Mouse (Mus musculus): ENCODE data around the gene Fgfr2.
"Not testable (repeated sequence)": the region's sequence is repeated elsewhere in the genome, so short reads cannot be mapped to it uniquely, and the experiment has no call there.

Fgfr2 gene

DNA sequence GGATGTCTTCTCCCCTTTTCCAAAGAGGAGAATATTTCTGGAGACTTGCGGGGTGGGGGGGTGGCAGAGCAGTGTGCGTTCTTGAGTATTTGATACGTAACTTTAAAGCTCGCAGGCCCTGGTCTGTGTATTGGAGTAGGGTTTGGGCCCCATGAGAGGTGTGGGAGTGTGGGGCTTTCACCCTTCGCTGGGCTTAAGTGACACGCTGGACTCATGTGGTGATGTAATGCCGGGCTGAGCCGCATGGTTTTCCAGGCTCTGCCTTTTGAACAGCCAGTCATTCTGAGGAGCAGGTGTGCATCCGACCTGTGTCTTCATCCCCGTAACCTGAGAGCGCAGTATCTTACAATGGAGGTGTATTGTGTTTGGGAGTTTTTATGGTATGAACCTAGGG lies 2429.4 kb downstream of the Fgfr2 start:
- DNase-seq = no peak

DNA sequence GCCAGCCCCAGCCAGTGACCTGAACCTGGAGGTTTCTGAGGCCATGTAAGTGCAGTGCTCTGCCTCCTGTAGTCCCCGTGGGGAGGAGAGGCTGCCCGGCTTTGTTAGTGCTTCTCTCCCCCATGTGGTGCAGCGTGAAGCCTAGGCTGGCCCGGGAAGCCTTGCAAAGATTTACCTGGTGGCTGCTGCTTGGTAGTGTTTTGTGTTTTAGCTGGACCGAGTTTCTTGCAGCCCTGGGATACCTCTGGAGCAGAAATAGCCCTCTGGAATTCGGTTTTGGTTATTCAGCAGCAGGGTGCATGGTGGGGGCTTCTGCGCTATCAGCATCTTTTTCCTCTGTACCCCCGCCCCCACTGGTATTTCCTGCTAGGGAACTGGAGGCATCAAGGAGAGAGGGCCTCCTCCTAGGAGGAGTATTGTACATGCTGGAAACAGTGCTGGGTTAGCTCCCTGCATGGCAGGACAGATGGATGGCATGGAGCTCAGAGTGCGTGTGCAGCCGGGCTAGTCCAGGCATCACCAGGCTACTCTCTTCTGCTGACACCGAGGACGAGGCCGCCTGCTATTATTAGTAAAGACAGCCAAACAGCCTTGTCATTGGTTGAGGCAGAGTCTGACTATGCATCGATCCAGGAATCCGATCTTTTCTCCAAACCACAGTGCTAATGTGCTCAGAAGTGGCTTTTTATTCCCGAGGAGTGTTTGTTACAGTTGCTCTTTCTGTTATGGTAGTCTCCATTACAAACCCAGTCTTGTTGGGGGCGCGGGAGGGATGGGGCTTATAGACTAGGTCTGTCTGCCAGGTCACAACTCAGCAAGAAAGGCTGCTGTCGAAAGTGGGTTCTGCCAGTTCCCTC lies 2430.0 kb downstream of the Fgfr2 start:
- no peak for DNase-seq

GRCm38 (mm10) chr7:130692392-130692942 lies 2430.7 kb downstream of the Fgfr2 start:
- no peak for DNase-seq

- DNase-seq = no peak
Measured at GRCm38 (mm10) chr7:130691931-130692330, 2431.2 kb downstream of the Fgfr2 start.

DNA sequence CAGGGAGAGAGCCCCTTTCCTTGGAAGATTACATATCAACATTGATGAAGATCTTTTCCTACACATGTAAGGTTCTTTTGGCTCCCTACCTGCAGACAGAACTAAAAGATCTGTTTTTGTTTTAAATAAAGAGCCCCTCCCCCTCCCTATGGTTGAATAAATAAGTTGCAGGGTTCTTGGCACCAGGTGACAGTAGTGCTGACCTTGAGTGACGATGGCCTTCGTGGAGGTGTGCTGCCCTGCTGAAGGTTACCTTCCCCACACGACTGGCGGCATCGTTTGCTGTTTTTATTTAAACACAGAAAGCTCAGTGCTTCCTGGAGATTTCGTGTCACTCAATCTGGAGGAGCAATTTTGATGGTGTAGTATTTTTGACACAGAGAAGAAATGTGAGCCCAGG lies 2432.3 kb downstream of the Fgfr2 start:
- DNase-seq = peak; percentile 47

DNA sequence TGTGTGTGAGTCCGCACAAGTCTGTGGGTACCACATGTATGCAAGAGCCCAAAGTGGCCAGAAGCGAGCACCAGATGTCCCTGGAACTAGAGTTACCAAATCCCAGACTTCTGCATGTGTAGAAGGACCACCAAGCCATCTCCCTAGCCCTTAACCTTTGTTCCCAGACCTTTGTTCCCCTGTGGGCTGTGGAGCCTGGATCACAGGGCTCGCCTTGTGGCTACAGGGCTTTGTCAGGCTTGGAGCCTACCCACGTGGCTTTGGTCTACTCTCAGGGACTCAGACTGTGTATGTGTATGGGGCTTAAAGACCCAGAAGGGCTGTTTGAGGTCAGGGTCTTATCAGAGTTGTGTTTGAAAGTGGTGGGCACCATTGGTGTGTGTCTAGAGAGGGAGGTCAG lies 2434.5 kb downstream of the Fgfr2 start:
- peak; percentile 51 for DNase-seq

DNA sequence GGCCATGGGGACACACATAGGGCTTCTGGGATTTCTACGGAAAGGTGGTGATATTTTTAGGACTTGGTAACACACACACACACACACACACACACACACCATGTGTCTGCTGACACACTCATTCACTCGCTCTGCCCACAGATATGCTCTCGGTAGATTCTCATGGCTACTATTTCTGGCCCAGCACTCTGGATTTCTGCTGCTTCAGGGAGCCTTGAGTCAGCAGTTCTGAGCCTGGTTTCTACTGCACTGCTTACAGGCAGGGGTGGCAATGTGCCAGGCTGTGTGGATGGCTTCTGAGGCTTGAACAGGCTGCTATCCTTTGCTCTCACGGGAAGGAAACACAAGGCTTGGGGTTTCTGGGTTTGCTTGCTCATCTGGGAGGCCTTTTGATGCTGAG lies 2441.4 kb downstream of the Fgfr2 start:
- DNase-seq = peak; percentile 73

DNA sequence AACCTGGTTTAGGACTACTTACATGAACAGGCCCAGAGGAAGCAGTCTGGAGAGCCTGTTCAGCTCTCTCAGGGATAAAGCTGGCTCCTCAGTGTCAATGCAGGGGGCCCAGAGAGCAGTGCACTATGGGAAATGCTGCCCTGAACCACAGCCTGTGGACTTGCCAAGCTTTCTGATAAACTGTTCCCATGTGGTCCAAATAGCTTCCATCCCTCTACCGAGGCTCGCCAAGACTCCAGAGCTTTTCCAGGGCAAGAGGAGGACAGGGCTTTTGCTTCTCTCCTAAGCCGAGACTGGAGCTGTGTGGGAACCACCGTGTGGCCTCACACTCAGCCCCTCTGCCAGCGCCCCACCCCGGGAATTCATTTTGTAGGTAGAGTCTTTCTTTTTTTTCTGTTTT lies 2444.7 kb downstream of the Fgfr2 start:
- no peak for DNase-seq

DNA sequence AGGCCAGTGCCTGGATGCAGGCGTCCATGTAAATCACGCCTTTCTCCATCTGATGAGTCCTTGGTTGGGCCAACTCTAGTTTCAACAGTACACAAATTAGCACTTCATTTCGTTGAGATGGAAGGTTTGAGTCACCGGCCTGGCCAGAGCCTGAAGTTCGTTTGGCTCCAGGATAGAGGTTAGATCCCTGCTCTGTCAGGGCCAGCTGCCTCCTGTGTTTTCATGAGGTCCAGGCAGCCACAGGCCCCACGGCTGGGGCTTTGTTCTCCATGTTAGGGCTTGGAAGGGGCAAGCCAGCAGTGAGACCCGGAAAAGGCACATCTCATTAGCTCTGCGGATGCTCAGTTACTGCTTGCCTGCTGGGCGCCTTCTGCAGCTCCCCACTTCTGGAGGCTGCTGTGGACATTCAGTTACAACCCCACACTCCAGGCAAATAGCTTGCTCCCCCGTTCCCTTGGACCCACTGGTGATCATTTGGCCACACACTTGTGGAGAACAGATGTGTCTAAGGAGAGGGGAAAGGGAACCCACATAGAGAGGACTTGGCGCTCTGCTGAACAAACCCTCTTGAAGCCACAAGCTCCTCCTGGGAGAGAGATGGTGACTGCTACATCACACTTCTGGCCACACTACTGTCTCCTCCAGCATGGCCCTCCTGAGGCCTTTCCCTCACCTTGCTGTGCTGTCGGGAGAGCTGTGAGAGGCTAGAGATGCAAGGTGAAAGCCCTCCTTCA lies 2445.4 kb downstream of the Fgfr2 start:
- DNase-seq = no peak

GRCm38 (mm10) chr7:130676885-130677540 lies 2446.1 kb downstream of the Fgfr2 start:
- no peak for DNase-seq

- DNase-seq = no peak
Measured at GRCm38 (mm10) chr7:130674526-130674925, 2448.6 kb downstream of the Fgfr2 start.

DNA sequence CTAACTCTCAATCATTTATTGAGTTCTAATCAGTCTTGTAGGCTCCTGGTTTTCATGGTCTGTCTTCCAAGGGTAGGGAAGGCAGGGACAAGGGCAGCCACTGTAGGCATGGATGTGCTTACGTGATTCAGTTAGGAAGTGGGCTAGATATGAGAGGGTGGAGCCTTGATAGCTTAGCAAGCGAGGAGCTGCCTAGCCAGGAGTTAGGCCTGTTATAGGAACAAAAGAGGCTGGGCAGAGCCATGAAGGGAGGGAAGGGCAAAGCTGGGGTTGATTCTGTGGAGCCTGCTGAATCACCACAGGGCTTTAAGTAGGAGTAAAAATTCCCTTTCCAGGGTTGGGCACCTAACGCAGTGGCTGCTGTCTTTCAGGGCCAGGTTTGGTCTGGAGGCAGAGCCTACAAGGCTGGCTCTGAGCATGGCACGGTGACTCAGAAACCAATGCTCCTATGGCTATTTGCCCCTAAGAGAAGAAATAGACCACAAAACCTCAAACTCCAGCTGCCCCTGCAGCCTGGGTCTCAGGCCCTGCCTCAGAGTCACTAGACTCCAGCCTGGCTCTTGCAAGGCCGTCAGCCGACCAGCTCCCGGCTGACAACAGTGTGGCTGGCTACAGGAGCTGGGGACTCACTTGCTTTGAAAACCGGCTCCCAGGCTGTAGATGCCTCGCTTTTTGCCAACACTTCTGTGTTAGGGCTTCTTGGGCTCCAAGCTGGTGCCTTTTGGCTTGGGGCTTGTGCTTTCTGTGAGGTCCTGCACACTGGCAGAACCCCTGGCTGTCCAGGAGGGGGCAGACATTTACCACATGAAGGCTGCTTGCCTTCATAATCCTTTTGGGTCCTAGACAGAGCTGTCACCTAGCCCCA lies 2449.7 kb downstream of the Fgfr2 start:
- no peak for DNase-seq

GRCm38 (mm10) chr7:130671301-130671700 lies 2451.8 kb downstream of the Fgfr2 start:
- peak; percentile 45 for DNase-seq

DNA sequence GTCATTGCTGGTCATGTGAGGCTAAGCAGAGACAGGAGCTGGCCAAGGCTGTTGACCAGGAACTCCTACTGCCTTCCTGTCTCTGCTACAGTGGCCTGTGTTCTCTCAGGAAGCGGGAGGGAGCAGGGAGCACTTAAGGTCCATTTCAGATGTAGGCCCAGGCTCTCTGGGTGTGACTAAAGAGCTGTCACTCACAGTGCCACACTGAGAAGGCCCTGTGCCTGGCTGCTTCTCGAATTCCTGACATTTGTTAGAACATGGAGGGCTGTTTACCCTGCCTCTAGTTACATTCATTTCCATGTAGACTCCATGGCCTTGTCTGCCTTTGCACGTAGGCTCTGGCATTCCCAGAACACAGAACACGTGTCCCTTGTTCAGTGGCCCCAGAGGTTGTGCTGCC lies 2452.8 kb downstream of the Fgfr2 start:
- peak; percentile 55 for DNase-seq

GRCm38 (mm10) chr7:130669370-130669881 lies 2453.7 kb downstream of the Fgfr2 start:
- DNase-seq = peak; percentile 82

GRCm38 (mm10) chr7:130668729-130669281 lies 2454.3 kb downstream of the Fgfr2 start:
- peak; percentile 89 for DNase-seq

DNA sequence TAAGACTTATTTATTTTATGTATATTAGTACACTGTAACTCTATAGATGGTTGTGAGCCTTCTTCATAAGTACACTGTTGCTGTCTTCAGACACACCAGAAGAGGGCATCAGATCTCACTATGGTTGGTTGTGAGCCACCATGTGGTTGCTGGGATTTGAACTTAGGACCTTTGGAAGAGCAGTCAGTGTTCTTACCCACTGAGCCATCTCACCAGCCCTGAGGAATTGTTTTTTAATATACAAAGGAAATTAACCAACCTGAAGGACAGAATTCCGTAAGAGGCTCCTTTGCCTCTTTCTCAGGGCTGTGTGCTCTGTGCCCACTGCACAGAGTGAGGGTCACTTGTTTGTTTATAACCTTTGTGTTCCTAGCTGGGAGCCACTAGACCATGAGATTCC lies 2455.1 kb downstream of the Fgfr2 start:
- not testable (repeated sequence) for DNase-seq

- no peak for DNase-seq
Measured at GRCm38 (mm10) chr7:130665358-130665757, 2457.8 kb downstream of the Fgfr2 start.

GRCm38 (mm10) chr7:130664629-130665028 lies 2458.5 kb downstream of the Fgfr2 start:
- no peak for DNase-seq

- DNase-seq = no peak
Measured at GRCm38 (mm10) chr7:130664037-130664436, 2459.1 kb downstream of the Fgfr2 start.

GRCm38 (mm10) chr7:130662869-130663268 lies 2460.3 kb downstream of the Fgfr2 start:
- no peak for DNase-seq

DNA sequence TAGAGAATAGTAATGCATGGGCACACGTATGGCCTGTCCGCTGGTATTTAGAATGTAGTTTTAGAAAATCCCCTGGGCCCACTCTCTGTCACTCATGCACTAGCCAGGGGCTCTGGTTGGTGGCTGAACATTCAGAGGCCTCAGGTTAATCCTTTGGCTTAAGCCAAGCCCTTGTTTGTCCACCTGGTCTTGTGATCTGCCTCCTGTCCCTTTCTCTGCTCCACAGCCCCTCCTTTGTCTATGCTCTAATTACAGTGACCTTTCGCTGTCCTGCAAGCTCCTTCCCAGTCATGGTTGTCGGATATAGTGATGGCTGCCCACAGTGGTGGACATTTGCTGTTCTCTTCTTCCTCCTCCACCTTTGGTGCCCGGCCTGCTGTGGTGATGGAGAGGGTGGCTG lies 2460.9 kb downstream of the Fgfr2 start:
- no peak for DNase-seq

Measured in kidney, adult 11 months (tissue).